Mouse (Mus musculus): ENCODE results near the gene Mpg. TPM values are rescaled to one million over a fixed set of nuclear protein-coding genes. Genes with fewer than 3 reads are reported as not detected.

Gene Mpg
- polyA plus RNA-seq, 1 experiment from 2014 or later: 31.2 TPM

DNA sequence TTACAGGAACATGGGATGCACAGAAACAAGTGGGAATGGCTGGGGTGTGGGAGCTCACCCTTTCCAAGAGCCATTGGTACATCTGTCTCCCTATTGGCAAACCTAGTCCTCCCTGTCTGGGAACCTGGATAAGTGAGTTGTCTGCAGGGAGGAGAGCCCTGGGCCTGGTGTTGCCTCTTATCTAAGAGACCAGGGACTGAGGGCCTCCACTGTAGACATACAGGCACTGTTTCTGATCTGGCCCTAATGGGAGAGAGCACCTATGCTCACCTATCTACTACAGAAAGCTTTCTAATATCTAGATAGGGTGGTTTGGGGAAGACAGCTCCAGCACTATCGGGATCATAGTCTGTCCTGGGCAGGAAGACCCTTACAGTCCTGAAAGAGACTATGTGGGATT is 29.8 kb downstream of the Mpg start:
- peak overlapping the region; percentile 66 for H3K27ac ChIP-seq
- no peaks in the 10 kb centered on the region for H3K9me3 ChIP-seq
- H3K27me3 ChIP-seq (ENCODE audit: poor library complexity, severe bottlenecking): no peaks in the 10 kb centered on the region
- WGBS: 85% methylated on average over 1 of the region's 1 CpGs
- no peak for DNase-seq (ENCODE audit: extremely low spot score, low spot score)
- peaks cover 76% of the 10 kb centered on the region for H3K36me3 ChIP-seq (replicated peaks)
- H3K4me3 ChIP-seq: no peak overlapping the region
- H3K4me1 ChIP-seq: no peaks in the 10 kb centered on the region

DNA sequence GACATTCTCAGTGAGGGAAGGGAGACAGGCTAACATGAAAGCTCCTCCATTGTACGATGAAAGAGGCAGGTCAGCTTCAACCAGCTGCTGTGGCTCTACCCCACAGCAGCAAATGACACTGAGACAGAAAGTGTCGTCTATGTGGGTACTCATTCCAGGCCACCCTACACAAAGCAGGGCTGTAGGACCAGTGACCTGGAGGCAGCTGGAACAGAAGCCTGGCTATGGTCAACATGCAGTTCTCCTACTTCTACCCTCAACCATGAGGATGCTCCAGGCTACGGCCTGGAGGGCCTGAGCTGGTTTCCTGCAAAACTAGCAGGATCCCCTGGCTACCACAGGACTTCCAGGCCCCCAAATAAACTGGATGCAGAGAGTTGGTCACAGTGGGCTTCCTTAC is 30.3 kb downstream of the Mpg start:
- DNase-seq (ENCODE audit: extremely low spot score, low spot score): no peak
- no peaks in the 10 kb centered on the region for H3K9me3 ChIP-seq
- H3K27ac ChIP-seq: peak overlapping the region; percentile 60
- H3K4me1 ChIP-seq: no peaks in the 10 kb centered on the region
- H3K4me3 ChIP-seq: no peak overlapping the region
- 94% methylated on average over 3 of the region's 3 CpGs for WGBS
- H3K27me3 ChIP-seq (ENCODE audit: poor library complexity, severe bottlenecking): no peaks in the 10 kb centered on the region
- peaks cover 72% of the 10 kb centered on the region for H3K36me3 ChIP-seq (replicated peaks)

DNA sequence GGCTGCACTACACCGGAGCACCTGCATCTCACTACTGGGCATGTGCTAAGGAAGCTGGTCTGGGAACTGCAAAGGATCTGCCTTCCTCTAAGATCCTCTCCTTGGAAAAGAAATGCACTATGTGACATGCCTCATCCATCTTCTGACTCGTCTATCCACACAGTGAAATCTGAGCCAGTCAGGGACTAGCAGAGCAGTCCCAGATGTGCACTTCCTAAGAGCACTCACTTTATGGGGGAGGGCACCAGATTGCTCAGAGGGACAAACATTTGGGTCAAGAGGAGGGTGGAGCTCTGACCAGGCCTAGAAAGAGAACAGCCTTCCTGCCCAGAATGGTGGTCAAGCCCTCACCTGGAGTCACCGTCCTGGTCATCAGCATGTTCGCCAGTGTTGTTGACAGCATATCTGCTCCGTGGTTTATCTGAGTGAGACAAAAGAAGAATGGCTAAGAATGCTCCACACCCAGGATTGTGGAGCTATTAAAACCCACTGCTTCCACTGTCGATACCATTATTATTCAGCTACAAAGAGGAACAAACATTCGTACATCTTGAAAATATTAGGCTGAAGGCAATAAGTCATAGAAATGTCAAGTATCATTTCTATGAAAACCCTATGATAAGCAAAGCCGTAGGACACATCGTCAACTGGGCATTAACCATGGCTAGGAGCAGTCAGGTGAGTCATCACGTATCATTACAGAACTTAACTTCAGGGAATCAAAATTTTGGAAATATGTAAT is 36.5 kb downstream of the Mpg start:
- Histone ChIP-seq H3K4me3 (no peak overlapping the region), H3K4me1 (peaks cover 16% of the 10 kb centered on the region), H3K9me3 (no peaks in the 10 kb centered on the region), H3K27me3 (ENCODE audit: poor library complexity, severe bottlenecking) (no peaks in the 10 kb centered on the region), H3K36me3 (replicated peaks) (peaks cover 37% of the 10 kb centered on the region), H3K27ac (peak overlapping the region; percentile 53; the same call in 1 of the 2 replicates)
- DNase-seq (ENCODE audit: extremely low spot score, low spot score): no peak
- WGBS: 91% methylated on average over 10 of the region's 10 CpGs

DNA sequence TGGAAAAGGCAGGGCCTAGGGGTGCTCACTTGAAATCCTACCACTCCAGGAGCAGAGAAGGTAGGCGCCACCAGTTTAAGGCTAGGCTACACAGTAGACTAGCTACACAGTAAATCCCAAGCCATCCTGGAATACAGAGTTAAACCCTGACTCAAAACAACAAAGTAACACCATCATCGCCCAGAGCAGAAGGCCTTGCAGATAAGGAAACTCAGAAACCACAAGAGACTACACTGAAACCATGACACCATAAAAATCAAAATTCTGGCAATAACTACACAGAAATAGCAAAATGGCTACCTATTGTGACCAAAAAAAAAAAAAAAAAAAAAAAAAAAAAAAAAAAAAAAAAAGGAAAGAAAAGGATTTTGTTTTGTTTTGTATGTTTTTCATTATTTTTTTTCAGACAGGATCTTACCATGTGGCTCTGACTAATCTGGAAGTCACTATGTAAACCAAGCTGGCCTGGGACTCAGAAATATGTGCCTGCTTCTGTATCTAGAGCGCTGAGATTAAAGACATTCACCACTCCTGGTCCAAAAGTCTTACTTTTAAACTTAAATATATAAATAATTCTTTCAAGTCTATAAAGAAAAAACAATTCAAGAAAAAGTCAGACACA is 38.9 kb downstream of the Mpg start:
- no peaks in the 10 kb centered on the region for H3K27me3 ChIP-seq (ENCODE audit: poor library complexity, severe bottlenecking)
- 93% methylated on average over 3 of the region's 3 CpGs for whole genome bisulfite sequencing
- H3K4me3 ChIP-seq: no peak overlapping the region
- H3K36me3 ChIP-seq (replicated peaks): peaks cover 24% of the 10 kb centered on the region
- no peak for DNase-seq (ENCODE audit: extremely low spot score, low spot score)
- H3K4me1 ChIP-seq: peaks cover 24% of the 10 kb centered on the region
- no peak overlapping the region for H3K27ac ChIP-seq
- H3K9me3 ChIP-seq: no peaks in the 10 kb centered on the region

DNA sequence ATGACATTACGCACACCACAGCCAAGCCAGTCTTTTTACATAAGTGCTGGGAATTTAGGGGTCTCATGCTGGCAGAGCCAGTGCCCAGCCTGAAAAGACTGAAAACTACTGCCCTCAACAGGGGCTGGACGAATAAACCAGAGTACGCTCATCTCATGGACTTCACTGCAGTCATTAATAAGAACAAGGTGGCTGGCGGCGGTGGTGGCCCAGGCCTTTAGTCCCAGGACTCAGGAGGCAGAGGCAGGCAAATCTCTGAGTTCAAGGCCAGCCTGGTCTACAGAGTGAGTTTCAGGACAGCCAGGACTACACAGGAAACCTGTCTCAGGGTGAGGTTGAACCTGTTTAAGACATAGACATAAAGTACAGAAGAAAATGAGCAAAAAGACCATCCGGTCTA is 39.9 kb downstream of the Mpg start:
- Histone ChIP-seq H3K4me3 (peak overlapping the region; percentile 10; the same call in 1 of the 2 replicates), H3K27me3 (ENCODE audit: poor library complexity, severe bottlenecking) (no peaks in the 10 kb centered on the region), H3K27ac (peak overlapping the region; percentile 72), H3K4me1 (peaks cover 24% of the 10 kb centered on the region), H3K36me3 (replicated peaks) (peaks cover 15% of the 10 kb centered on the region), H3K9me3 (no peaks in the 10 kb centered on the region)
- DNase-seq (ENCODE audit: extremely low spot score, low spot score): no peak
- 90% methylated on average over 6 of the region's 6 CpGs for WGBS

DNA sequence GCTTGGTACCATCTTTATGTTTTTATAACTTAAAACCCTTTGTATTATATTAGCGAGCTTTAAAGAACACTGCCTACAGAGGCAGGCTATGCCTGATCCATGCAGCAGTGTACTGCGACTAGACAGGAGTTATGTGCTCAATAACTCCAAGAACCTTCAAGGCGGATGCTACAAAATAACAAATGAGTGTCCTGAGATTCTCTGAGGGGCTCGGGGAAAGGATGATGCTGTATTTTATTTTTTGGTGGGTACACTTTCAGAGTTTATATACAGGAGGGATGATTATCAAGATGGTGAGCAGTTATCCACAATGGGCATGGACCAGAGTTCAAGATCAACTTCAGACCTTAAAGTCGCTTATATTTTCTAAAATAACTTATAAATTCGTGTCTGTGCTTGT is 40.5 kb downstream of the Mpg start:
- 39% methylated on average over 6 of the region's 6 CpGs for WGBS
- Histone ChIP-seq H3K27ac (peak overlapping the region; percentile 98), H3K36me3 (replicated peaks) (peaks cover 13% of the 10 kb centered on the region), H3K9me3 (no peaks in the 10 kb centered on the region), H3K4me1 (peaks cover 24% of the 10 kb centered on the region), H3K27me3 (ENCODE audit: poor library complexity, severe bottlenecking) (no peaks in the 10 kb centered on the region), H3K4me3 (peak overlapping the region; percentile 92)
- no peak for DNase-seq (ENCODE audit: extremely low spot score, low spot score)

DNA sequence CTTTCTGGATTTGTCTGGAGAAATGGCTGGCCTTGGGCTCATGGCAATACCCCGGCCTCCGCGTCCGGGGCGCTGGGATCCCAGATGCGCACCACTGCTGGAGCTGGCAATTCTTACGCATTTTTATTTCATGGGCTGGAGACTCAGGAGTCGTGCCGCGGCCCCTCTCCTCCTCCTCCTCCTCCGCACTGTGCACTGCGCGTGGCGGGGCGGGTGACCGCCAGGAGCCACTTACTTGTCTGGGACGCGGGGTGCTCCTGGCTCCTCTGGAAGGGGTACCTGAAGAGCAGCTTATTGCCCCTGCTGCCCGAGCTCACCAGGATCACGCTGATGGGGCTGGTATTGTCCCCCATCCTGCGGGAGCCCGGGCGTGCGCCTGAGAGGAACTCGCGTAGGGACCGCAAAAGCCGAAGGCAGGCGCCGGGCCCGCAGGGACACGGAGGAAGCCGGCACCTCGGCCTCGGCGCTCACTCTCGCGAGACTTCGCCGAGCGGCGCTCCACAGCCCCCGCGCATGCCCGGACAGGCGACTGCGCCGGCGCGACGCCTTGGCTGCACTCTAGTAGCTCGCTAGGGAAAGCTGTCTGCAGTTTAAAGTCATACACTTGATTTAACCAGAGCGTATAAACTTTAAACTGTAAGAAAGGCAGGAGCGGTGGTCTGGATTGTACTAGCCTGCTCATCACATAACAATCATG is 41.0 kb downstream of the Mpg start, which contains the start of gene Nprl3:
TSS of gene Nprl3 (minus strand) at position 520 of the 697 bp plus-strand sequence.
- H3K9me3 ChIP-seq: no peaks in the 10 kb centered on the region
- peak; percentile 93 for DNase-seq (ENCODE audit: extremely low spot score, low spot score)
- peaks cover 24% of the 10 kb centered on the region for H3K4me1 ChIP-seq
- H3K36me3 ChIP-seq (replicated peaks): peaks cover 7% of the 10 kb centered on the region
- peak within 1 kb of the TSS; percentile 98 for H3K27ac ChIP-seq
- H3K4me3 ChIP-seq: peak within 1 kb of the TSS; percentile 92
- no peaks in the 10 kb centered on the region for H3K27me3 ChIP-seq (ENCODE audit: poor library complexity, severe bottlenecking)
- under 1% methylated on average over 54 of the region's 54 CpGs for WGBS

DNA sequence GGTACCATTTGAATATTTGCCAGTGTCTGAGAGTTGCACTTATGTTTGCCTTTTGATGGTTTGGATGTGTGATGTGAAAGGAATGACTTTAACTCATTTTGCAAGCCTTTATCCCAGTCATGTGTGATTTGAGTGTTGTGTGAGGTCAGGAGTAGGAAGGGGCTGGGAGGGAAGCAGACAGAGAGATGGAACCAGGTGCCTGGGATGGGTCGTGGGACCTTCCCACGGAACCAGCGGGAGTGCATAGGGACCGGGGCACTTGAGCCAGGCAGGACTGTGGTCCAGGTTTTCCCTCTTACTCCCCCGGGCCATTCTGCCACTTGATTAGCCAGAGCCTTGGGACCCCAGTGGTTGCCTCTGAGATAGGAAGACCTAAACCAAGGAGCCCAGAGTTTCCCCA is 41.7 kb downstream of the Mpg start:
- Histone ChIP-seq H3K27ac (peak overlapping the region; percentile 98), H3K36me3 (replicated peaks) (peaks cover 1% of the 10 kb centered on the region; the same call in 1 of the 2 replicates), H3K4me1 (peaks cover 24% of the 10 kb centered on the region), H3K9me3 (no peaks in the 10 kb centered on the region), H3K4me3 (peak overlapping the region; percentile 92), H3K27me3 (ENCODE audit: poor library complexity, severe bottlenecking) (no peaks in the 10 kb centered on the region)
- whole genome bisulfite sequencing: 31% methylated on average over 5 of the region's 5 CpGs
- peak; percentile 23 for DNase-seq (ENCODE audit: extremely low spot score, low spot score)

DNA sequence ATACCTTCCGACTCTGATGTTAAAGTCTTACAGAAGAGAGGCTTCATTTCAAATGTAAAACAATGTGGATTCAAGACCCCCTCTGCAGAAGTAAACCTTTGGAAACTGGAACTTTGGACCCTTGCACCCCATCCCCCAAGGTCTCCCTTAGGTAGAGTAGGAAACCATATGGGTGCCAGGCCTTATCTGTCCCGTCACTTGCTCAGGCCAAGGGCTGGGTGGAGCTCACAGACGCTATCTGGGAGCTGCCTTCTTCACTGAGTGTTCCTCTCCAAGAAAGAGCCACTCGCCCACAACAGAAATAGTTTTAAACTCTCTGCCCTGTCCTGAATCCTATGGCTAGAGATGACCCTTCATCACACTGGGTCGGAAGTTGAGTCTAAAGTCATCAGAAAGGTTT is 42.6 kb downstream of the Mpg start:
- Histone ChIP-seq H3K4me3 (no peak overlapping the region), H3K4me1 (peaks cover 24% of the 10 kb centered on the region), H3K27ac (peak overlapping the region; percentile 98), H3K36me3 (replicated peaks) (no peaks in the 10 kb centered on the region), H3K9me3 (no peaks in the 10 kb centered on the region), H3K27me3 (ENCODE audit: poor library complexity, severe bottlenecking) (no peaks in the 10 kb centered on the region)
- DNase-seq (ENCODE audit: extremely low spot score, low spot score): no peak
- 84% methylated on average over 5 of the region's 5 CpGs for WGBS

DNA sequence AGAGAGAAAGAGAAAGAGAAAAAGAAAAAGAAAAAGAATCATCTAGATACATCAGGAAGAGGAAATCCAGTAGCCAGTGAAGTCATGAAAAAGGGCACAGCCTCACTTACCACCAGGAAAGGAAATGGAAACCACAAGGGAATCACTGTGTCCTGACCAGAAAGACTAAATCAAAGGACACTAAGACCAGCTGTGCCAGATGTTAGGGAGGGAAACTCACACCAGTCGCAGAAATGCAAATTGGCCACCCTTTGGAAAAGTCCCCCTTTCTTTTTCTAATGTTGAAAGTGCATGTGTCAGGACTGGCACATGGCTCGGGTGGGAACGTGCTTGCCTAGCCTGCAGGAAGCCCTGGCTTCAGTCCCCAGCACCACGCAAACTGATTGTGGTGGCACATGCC is 44.9 kb downstream of the Mpg start:
- Histone ChIP-seq H3K4me1 (peaks cover 16% of the 10 kb centered on the region), H3K27ac (no peak overlapping the region), H3K27me3 (ENCODE audit: poor library complexity, severe bottlenecking) (peaks cover 1% of the 10 kb centered on the region; the same call in 1 of the 2 replicates), H3K36me3 (replicated peaks) (no peaks in the 10 kb centered on the region), H3K9me3 (no peaks in the 10 kb centered on the region), H3K4me3 (no peak overlapping the region)
- 61% methylated on average over 4 of the region's 4 CpGs for WGBS
- no peak for DNase-seq (ENCODE audit: extremely low spot score, low spot score)

DNA sequence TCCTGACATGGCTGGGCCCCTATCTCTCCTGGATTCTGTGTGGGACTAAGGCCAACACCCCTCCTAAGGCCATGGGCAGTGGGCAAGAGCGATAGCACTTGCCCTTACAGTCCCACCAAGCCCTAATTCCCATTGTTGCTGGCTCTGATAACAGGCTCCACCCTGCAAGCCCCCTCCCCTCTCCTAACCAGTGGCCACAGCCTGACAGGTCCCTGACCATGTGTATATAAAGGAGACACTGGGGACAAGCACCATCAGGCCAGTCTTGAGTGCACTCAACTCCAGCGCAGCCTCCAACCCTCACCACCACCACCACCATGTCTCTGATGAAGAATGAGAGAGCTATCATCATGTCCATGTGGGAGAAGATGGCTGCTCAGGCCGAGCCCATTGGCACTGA is 50.0 kb downstream of the Mpg start, which contains the start of gene Hba-x:
TSS of gene Hba-x (plus strand) at position 54 of the 400 bp plus-strand sequence.
- H3K27ac ChIP-seq: peak within 1 kb of the TSS; percentile 26; the same call in 1 of the 2 replicates
- H3K9me3 ChIP-seq: no peaks in the 10 kb centered on the region
- H3K4me3 ChIP-seq: no peak within 1 kb of the TSS
- no peak for DNase-seq (ENCODE audit: extremely low spot score, low spot score)
- H3K4me1 ChIP-seq: peaks cover 10% of the 10 kb centered on the region
- 76% methylated on average over 3 of the region's 3 CpGs for WGBS
- H3K36me3 ChIP-seq (replicated peaks): no peaks in the 10 kb centered on the region
- H3K27me3 ChIP-seq (ENCODE audit: poor library complexity, severe bottlenecking): peaks cover 30% of the 10 kb centered on the region

DNA sequence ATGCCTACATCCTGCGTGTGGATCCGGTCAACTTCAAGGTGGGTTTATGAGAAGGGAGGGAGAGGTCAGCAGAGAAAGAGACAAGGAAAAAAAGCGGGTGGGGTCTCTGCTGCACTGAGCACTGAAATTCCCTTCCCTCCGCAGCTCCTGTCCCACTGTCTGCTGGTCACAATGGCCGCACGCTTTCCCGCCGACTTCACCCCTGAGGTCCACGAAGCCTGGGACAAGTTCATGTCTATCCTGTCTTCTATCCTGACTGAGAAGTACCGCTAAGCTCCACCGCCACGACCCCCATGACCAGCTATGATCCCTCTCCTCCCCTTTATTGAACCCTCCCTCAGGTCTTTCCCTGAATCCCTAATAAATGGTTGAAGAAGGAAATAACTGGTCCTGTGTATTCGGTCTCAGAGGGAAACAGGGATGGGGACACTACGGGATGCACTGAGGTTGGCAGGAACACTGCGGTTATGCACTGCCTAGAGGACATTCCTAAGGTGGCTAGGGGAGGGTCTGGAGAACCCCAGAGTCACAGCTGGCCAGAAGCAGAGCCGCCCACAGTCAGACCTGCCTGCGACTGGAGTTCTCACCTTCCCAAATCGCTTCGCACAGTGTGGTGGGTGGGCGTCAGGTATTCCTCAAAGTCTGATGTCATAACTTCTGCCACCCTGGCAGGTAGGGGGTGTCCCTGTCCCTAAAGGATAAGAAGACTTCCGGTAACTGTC is 51.6 kb downstream of the Mpg start:
- Histone ChIP-seq H3K4me1 (peaks cover 10% of the 10 kb centered on the region), H3K27ac (no peak overlapping the region), H3K27me3 (ENCODE audit: poor library complexity, severe bottlenecking) (peaks cover 35% of the 10 kb centered on the region), H3K36me3 (replicated peaks) (no peaks in the 10 kb centered on the region), H3K9me3 (no peaks in the 10 kb centered on the region), H3K4me3 (no peak overlapping the region)
- peak; percentile 26 for DNase-seq (ENCODE audit: extremely low spot score, low spot score)
- 74% methylated on average over 21 of the region's 21 CpGs for WGBS

All from forebrain, embryonic 10.5 days (tissue).